Mouse (Mus musculus) cerebellum, adult 2 months (tissue): Measurements from ENCODE around the gene Ep400. TPM values are rescaled to one million over a fixed set of nuclear protein-coding genes. Genes with fewer than 3 reads are reported as not detected.
A peak's percentile ranks its signal among the peaks of the same experiment; 100 is the strongest.

Experiments used
- DNase-seq, 2 experiments: peaks; one replicate each; pipeline ENCODE4 v3.0.0; 2021
- H3K27ac ChIP-seq: fragments of 200-500 bp; 2 replicates; pipeline ENCODE4 v1.5.1; 2012; ENCODE audit warnings: low read length, control low read depth, inconsistent platforms; ENCODE audit not compliant: insufficient read depth
- H3K27me3 ChIP-seq: fragments of 200-500 bp; 2 replicates; pipeline ENCODE4 v1.6.1; 2012; ENCODE audit warnings: inconsistent platforms, mild to moderate bottlenecking, low read length, moderate library complexity; ENCODE audit not compliant: control insufficient read depth, insufficient read depth
- H3K4me1 ChIP-seq: fragments of 200-500 bp; 2 replicates; pipeline ENCODE4 v1.6.1; 2011; ENCODE audit warnings: low read length; ENCODE audit not compliant: control insufficient read depth, insufficient read depth
- H3K4me3 ChIP-seq: fragments of 200-500 bp; replicated peaks from 2 replicates; pipeline ENCODE3; 2011; ENCODE audit warnings: mild to moderate bottlenecking, low read depth, low read length, control low read depth; ENCODE audit not compliant: insufficient read depth
- CTCF ChIP-seq: fragments of 200-500 bp; IDR thresholded peaks from 2 replicates; pipeline ENCODE4 v1.5.1; 2011; ENCODE audit warnings: low read depth, mild to moderate bottlenecking, control low read depth, low read length, moderate library complexity, borderline replicate concordance; ENCODE audit not compliant: insufficient read depth
- POLR2A ChIP-seq: fragments of 200-500 bp; IDR thresholded peaks from 2 replicates; pipeline ENCODE4 v1.6.1; 2011; ENCODE audit warnings: low read length, control low read depth, borderline replicate concordance; ENCODE audit not compliant: insufficient read depth
- WGBS: fragments of 180-500 bp; shearing (Covaris S2); methylation state at CpG from one replicate; pipeline ENCODE4 v1.1.7; 2018; 5-methylcytosine and 5-hydroxymethylcytosine counted together
- polyA plus RNA-seq: library from polyadenylated mRNA; depleted of rRNA; stranded (reverse); fragments of >200 nt; gene quantifications from 2 replicates; pipeline ENCODE4 v1.2.3, GENCODE M21; 2012

Ep400 gene
- polyA plus RNA-seq, 1 experiment = 36.4 TPM

GRCm38 (mm10) chr5:110783150-110783549, 12.6 kb upstream of the Ep400 start:
- 73% methylated on average over 8 of the region's 8 CpGs for WGBS
- no peak overlapping the region for H3K4me3 ChIP-seq
- DNase-seq = no peak
- no peak overlapping the region for H3K27ac ChIP-seq
- TF ChIP-seq POLR2A = no peak
- TF ChIP-seq CTCF = no peak
- H3K4me1 ChIP-seq = peaks cover 22% of the 10 kb centered on the region
- no peaks in the 10 kb centered on the region for H3K27me3 ChIP-seq

- TF ChIP-seq POLR2A (no peak), CTCF (no peak)
- DNase-seq = no peak
- 81% methylated on average over 7 of the region's 7 CpGs for WGBS
- Histone ChIP-seq H3K27ac (no peak overlapping the region), H3K4me3 (no peak overlapping the region), H3K4me1 (peaks cover 10% of the 10 kb centered on the region), H3K27me3 (no peaks in the 10 kb centered on the region)
These were observed 11.2 kb upstream of the Ep400 start for GRCm38 (mm10) chr5:110781529-110782238.

GRCm38 (mm10) chr5:110780761-110781528, 10.4 kb upstream of the Ep400 start:
- Histone ChIP-seq H3K27me3 (no peaks in the 10 kb centered on the region), H3K4me3 (peak overlapping the region; percentile 83), H3K27ac (0 out of 2 replicates have a peak overlapping the region, but pooled peaks have one; percentile 4), H3K4me1 (peaks cover 3% of the 10 kb centered on the region)
- no peak for TF ChIP-seq POLR2A
- DNase-seq = peak in 1 of 2 experiments; percentile 45
- 38% methylated on average over 10 of the region's 10 CpGs for WGBS

GRCm38 (mm10) chr5:110779998-110780760, 9.7 kb upstream of the Ep400 start, which contains the start of gene Pus1:
Gene Pus1, minus strand, starts transcription at chr5:110780659.
- Histone ChIP-seq H3K4me3 (peak within 1 kb of the TSS; percentile 83), H3K4me1 (no peaks in the 10 kb centered on the region; the same call in 1 of the 2 replicates), H3K27me3 (no peaks in the 10 kb centered on the region), H3K27ac (0 out of 2 replicates have a peak within 1 kb of the TSS, but pooled peaks have one; percentile 4)
- peak; percentile 92 to 94 for DNase-seq
- under 1% methylated on average over 57 of the region's 57 CpGs for WGBS
- no peak for TF ChIP-seq CTCF
- TF ChIP-seq POLR2A = peak; percentile 53; the same call in 1 of the 2 replicates

GRCm38 (mm10) chr5:110779276-110779997, 8.9 kb upstream of the Ep400 start:
- DNase-seq = no peak
- peak overlapping the region; percentile 83 for H3K4me3 ChIP-seq
- H3K27me3 ChIP-seq = no peaks in the 10 kb centered on the region
- no peak for TF ChIP-seq POLR2A
- no peak for TF ChIP-seq CTCF
- H3K27ac ChIP-seq = no peak overlapping the region
- WGBS = 24% methylated on average over 15 of the region's 15 CpGs
- H3K4me1 ChIP-seq = no peaks in the 10 kb centered on the region

- TF ChIP-seq POLR2A (no peak), CTCF (no peak)
- WGBS = 64% methylated on average over 12 of the region's 12 CpGs
- no peak for DNase-seq
- Histone ChIP-seq H3K27ac (no peak overlapping the region), H3K27me3 (no peaks in the 10 kb centered on the region), H3K4me1 (no peaks in the 10 kb centered on the region), H3K4me3 (no peak overlapping the region)
These were observed 7.7 kb upstream of the Ep400 start for GRCm38 (mm10) chr5:110778263-110778662.

- Histone ChIP-seq H3K4me1 (no peaks in the 10 kb centered on the region), H3K27ac (no peak overlapping the region), H3K27me3 (no peaks in the 10 kb centered on the region), H3K4me3 (no peak overlapping the region)
- TF ChIP-seq POLR2A = no peak
- TF ChIP-seq CTCF = no peak
- 87% methylated on average over 2 of the region's 2 CpGs for WGBS
- DNase-seq = no peak
These were observed 5.6 kb upstream of the Ep400 start for GRCm38 (mm10) chr5:110776141-110776540.
